Mouse (Mus musculus) frontal cortex, adult 2 months (tissue): Measurements from ENCODE around the gene Armh3. TPM values are rescaled to one million over a fixed set of nuclear protein-coding genes. Genes with fewer than 3 reads are reported as not detected.
A peak's percentile ranks its signal among the peaks of the same experiment; 100 is the strongest.
"Not testable (repeated sequence)": the region's sequence is repeated elsewhere in the genome, so short reads cannot be mapped to it uniquely, and the experiment has no call there.

Experiments used
- DNase-seq, 2 experiments: peaks; one replicate each; pipeline ENCODE4 v3.0.0; 2022; ENCODE audit warnings: low spot score in 1 of 2; ENCODE audit errors: extremely low spot score in 1 of 2
- polyA plus RNA-seq: library from polyadenylated mRNA; depleted of rRNA; stranded (reverse); fragments of >200 nt; gene quantifications from 2 replicates; pipeline ENCODE4 v1.2.3, GENCODE M21; 2012

Armh3 gene
- polyA plus RNA-seq, 1 experiment: 16.2 TPM

- no peak for DNase-seq
Measured at GRCm38 (mm10) chr19:45833665-45834064, 164.6 kb downstream of the Armh3 start.

- DNase-seq: no peak
Measured at GRCm38 (mm10) chr19:45830679-45831078, 167.6 kb downstream of the Armh3 start.

GRCm38 (mm10) chr19:45827736-45828135, 170.6 kb downstream of the Armh3 start:
- DNase-seq: no peak

- DNase-seq: no peak
Measured at GRCm38 (mm10) chr19:45827125-45827524, 171.2 kb downstream of the Armh3 start.

- DNase-seq: no peak
Measured at GRCm38 (mm10) chr19:45826146-45826545, 172.1 kb downstream of the Armh3 start.

GRCm38 (mm10) chr19:45821832-45822231, 176.5 kb downstream of the Armh3 start:
- DNase-seq: no peak

GRCm38 (mm10) chr19:45817816-45818490, 180.3 kb downstream of the Armh3 start:
- peak in 1 of 2 experiments; percentile 62 for DNase-seq

DNA sequence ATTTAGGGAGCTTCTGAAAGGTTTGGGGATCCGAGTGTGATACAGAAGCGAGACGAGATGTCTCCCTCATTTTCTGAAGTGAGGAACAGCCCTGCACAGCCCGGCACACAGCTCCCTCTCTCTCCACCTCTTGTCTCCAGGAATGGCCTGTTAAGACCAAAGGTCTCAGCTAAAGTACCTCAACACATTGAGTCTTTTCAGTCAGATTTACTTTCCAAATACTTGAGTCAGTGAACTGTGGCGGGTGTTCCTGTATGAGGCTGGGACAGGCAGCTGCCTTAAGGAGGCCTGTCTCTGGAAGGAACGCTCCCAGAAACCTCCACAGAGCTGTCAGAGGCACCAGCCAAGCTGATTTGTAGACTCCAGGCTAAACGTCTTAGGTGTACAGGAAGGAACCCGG, 181.6 kb downstream of the Armh3 start:
- no peak for DNase-seq

DNA sequence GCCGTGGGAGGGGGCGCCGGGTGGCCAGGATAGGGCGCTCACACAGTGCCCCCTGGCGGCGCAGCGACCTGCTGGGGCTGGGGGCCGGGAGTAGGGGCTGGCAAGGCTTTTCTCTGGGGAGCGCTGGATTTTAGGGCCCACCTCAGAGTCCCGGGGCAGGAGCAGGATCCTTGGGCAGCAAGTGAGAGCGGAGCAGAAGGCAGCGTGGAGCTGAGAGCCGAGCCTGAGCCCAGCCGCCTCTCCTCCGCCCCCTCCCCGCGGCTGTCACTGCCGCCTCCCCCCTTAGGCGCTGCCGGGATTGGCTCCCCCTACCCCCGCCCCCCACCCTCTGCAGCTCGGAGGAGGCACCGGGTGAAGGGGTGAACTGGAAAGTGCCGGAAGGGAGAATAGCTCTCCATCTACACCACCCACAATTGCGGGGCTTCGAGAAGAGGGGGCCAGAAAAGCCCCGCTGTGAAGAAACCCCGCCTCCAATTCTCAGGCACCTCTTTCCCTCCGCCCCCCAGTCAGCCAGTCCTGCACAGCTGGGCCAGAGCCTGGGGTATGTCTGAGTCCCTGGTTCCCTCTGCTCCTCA, 182.4 kb downstream of the Armh3 start, which contains the start of gene Kcnip2:
Gene Kcnip2, minus strand, starts transcription at position 231 of the 575 bp plus-strand sequence.
- DNase-seq: peak in 1 of 2 experiments; percentile 64

DNA sequence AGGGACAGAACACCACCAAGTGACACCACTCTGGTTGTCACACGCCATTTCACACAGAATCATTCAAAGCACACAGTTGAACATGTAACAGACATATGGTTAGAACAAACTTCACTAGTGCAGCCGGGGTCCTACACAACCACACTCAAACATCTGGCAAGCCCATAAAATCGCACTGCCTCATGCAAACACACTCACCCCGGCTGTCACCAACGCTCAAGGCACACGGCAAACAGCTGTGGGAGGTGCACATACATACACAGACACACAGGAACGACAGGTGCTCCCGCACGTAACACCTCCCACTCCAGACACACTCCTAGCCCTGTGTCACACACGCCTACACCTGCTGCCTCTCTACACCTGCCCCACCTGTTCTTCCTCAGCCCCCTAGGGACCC, 183.1 kb downstream of the Armh3 start:
- peak in 1 of 2 experiments; percentile 32 for DNase-seq

- no peak for DNase-seq
Measured at GRCm38 (mm10) chr19:45813801-45814200, 184.5 kb downstream of the Armh3 start.

GRCm38 (mm10) chr19:45813263-45813662, 185.0 kb downstream of the Armh3 start:
- peak; percentile 62 to 97 for DNase-seq

DNA sequence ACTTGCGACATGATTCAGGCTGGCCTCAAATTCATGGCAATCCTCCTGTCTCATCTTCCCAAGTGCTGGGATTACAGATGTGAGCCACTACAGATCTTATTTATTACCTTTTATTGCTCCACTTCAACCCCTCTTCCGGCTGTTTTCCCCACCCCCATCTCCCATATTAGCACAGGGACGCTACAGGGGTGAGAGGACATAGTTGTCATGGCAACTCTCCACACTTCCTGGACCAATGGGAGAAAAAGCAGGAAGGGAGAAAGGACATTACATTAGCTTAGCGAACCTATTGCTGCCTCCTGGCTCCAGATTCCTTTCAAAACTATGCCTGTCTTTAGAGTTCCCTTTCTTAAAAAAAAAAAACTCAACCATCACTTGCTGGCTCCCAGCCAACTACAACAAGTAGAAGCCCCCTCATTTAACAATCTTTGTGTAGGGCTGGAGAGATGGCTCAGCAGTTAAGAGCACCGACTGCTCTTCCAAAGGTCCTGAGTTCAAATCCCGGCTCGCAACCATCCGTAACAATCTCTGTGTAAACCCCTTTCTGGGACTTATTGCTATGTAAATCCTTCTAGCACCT, 185.5 kb downstream of the Armh3 start:
- no peak for DNase-seq

GRCm38 (mm10) chr19:45812115-45812514, 186.2 kb downstream of the Armh3 start:
- DNase-seq: no peak

GRCm38 (mm10) chr19:45811028-45811674, 187.1 kb downstream of the Armh3 start:
- DNase-seq: no peak

GRCm38 (mm10) chr19:45807732-45808131, 190.6 kb downstream of the Armh3 start:
- DNase-seq: no peak

DNA sequence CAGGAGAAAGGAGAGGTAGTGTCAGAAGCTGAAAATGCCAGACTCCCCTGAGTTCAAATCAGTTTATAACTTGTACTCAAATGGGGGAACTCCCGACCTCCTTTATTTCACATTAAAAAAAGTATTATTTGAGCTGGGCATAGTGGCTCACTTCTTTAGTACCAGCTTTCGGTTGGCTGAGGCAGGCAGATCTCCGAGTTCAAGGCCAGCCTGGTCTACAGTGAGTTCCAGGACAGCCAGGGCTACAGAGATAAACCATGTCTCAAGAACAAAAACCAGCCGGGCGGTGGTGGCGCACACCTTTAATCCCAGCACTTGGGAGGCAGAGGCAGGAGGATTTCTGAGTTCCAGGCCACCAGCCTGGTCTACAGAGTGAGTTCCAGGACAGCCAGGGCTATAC, 192.5 kb downstream of the Armh3 start:
- DNase-seq: not testable (repeated sequence)

GRCm38 (mm10) chr19:45804593-45805368, 193.5 kb downstream of the Armh3 start:
- DNase-seq: no peak

DNA sequence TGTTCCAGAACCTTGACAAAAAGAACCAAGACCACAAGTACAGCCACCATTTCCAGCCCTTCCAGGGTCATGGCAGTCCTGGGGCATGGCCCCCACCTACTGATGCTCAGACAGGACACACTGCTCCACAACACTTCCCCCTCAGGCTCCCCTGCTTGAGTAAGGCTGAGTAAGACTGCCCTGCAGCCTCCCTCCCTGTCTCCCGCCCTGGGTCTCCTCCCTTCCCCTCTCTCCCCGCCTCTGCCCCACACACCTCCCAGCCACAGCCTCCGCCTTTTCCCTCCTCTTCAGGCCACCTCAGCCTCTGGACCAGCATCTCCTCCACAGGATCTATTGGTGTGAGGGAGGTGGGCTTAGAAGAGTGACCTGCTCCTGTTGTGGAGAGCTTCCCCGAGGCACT, 194.9 kb downstream of the Armh3 start:
- DNase-seq: no peak

DNA sequence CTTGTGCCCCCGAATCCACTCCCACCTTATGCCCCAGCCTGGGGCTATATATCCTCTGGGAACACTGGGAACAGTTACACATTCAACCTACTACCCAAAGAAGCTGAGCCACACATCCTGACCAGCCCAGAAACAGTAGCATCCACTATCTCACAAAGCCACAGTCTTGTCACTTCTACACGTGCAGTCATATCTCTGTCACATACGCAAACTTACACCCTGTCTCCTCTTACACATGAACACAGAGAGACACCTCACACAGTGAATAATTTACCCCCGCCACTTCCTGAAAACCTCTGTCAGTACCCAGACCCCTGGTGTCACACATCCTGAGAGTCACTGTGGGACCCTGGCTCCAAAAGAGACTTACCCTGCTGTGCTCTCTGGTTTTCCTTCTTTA, 195.6 kb downstream of the Armh3 start:
- DNase-seq: no peak

DNA sequence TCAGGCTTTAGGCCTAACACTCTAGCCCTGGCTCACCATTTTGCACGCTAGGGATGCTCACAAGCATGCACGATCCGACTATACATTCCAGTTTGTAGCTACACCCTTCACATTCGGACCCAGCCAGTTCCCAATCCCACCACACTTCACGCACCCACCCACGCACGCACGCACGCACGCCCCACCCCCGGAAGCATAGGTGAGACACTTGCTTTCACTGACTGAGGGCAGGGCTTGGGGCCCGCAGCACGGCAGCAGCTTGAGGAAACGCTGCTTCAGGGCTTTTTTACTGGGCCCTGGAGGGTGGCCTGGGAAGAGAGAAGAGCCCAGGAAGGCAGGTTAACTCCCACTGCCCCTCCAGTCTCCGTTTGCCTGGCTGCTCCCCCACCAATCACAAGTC, 201.4 kb downstream of the Armh3 start:
- no peak for DNase-seq
